Mouse (Mus musculus) heart, adult 2 months (tissue): ENCODE measurements at regions not wholly inside any gene's neighbourhood (a gene's known extent, or its start where the extent isn't known, plus 50 kb on each side); places are given as distances from the start of the nearest gene placed in this dataset.

ENCODE experiments used
- DNase-seq, 2 experiments: peaks; one replicate each; pipeline ENCODE4 v3.0.0; 2021
- H3K27ac ChIP-seq: fragments of 200-600 bp; 2 replicates; pipeline ENCODE4 v1.8.1; 2022
- H3K27me3 ChIP-seq: fragments of 200-500 bp; 2 replicates; pipeline ENCODE4 v1.6.1; 2012; ENCODE audit warnings: mild to moderate bottlenecking, low read length, inconsistent platforms, mixed read lengths; ENCODE audit not compliant: control insufficient read depth, insufficient read depth
- H3K36me3 ChIP-seq: fragments of 200-500 bp; 2 replicates; pipeline ENCODE4 v1.6.1; 2012; ENCODE audit warnings: low read length, inconsistent platforms; ENCODE audit not compliant: control insufficient read depth, insufficient read depth
- H3K4me1 ChIP-seq: fragments of 200-500 bp; 2 replicates; pipeline ENCODE4 v1.6.1; 2011; ENCODE audit warnings: low read length; ENCODE audit not compliant: control insufficient read depth, insufficient read depth
- H3K4me3 ChIP-seq: fragments of 200-600 bp; 2 replicates; pipeline ENCODE4 v1.8.1; 2022
- H3K79me2 ChIP-seq: fragments of 200-500 bp; replicated peaks from 2 replicates; pipeline ENCODE4 v1.6.1; 2012; ENCODE audit warnings: mild to moderate bottlenecking, inconsistent platforms, low read length, moderate library complexity, mixed read lengths; ENCODE audit not compliant: control insufficient read depth, insufficient read depth
- H3K9ac ChIP-seq: fragments of 200-500 bp; 2 replicates; pipeline ENCODE4 v1.6.1; 2012; ENCODE audit warnings: low read depth, mild to moderate bottlenecking, control low read depth, inconsistent platforms, low read length, mixed read lengths
- CTCF ChIP-seq: fragments of 200-600 bp; IDR thresholded peaks from 2 replicates; pipeline ENCODE4 v1.8.1; 2022; ENCODE audit warnings: antibody characterized with exemption, mild to moderate bottlenecking, moderate library complexity
- EP300 ChIP-seq: fragments of 200-500 bp; IDR thresholded peaks from 2 replicates; pipeline ENCODE4 v1.6.1; 2011; ENCODE audit warnings: low read depth, low read length, control low read depth; ENCODE audit not compliant: insufficient read depth
- POLR2A ChIP-seq: fragments of 200-500 bp; IDR thresholded peaks from 2 replicates; pipeline ENCODE4 v1.6.1; 2011; ENCODE audit warnings: mild to moderate bottlenecking, low read depth, low read length, control low read depth; ENCODE audit not compliant: insufficient read depth
- WGBS: fragments of 180-500 bp; shearing (Covaris S2); methylation state at CpG from one replicate; pipeline ENCODE4 v1.1.7; 2018; 5-methylcytosine and 5-hydroxymethylcytosine counted together
- intact Hi-C: fragments of 180-260 bp; cut with DNase I; formaldehyde crosslinking; loops from one replicate; pipeline ENCODE4 v1.15.1; 2025

DNA sequence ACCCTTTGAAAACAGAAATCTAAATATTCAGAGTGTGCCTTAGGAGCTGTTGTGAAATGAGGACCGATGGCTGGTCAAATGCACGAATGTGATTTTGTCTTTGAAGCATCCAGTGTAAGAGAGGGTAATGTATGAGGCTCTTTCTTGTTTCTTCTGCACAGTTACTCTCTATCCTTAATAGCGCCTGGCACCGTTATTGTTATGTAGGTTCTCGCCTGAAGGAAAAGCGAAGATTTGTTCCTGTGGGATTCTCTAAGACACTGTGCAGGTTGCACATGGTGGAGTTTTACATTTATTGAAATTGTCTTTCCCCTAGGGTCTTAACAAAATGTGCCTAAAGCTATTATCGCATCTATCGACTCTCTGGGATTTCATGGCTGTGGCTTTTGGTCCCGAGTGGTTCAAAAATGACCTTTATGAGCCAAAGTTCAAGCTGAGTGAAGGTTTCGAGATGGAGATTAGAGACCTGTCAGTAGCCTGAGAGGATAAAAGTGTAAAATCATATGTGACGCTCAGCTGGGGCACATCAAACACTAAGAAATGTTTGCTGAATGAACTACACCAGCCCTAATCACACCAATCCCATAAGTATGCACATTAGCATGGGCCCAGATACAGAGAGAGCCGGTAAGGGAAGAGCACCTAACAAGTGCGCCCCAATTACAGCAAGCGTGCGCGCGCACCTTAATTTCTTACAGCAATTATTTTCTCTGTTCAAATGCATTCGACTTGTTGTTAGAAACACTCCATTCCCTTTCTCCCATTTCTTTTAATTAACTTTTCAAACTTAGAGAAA is 562.5 kb upstream of the Pitx2 start:
- Histone ChIP-seq H3K9ac (no peak overlapping the region), H3K27me3 (no peaks in the 10 kb centered on the region), H3K4me3 (no peak overlapping the region), H3K79me2 (no peaks in the 10 kb centered on the region), H3K27ac (no peak overlapping the region), H3K4me1 (no peaks in the 10 kb centered on the region), H3K36me3 (no peaks in the 10 kb centered on the region)
- 78% methylated on average over 18 of the region's 18 CpGs for WGBS
- intact Hi-C loops, result no loop called here
- no peak for TF ChIP-seq CTCF
- no peak for TF ChIP-seq EP300
- no peak for TF ChIP-seq POLR2A
- no peak for DNase-seq

DNA sequence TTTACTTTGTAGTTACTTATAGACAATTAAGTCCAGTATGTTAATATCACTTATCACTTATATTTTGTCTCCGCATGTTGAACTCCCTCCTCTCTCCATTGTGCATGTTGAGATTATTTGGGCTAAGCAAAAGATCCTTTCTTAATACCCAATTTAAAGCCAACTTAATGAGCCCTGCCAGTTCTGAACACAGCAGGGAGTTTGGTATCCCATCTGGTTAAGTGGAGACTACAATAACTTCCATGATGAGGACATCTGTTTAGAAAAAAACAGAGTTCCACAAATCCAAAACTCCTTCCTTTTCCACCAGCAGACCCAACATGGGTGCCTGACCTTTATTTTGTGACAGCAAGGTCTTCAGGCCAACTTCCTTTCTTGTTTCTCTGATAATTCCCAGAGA is 572.0 kb upstream of the Pitx2 start:
- intact Hi-C loops, result no loop called here
- no peak overlapping the region for H3K4me3 ChIP-seq
- TF ChIP-seq CTCF, result no peak
- H3K27me3 ChIP-seq, result no peaks in the 10 kb centered on the region
- 83% methylated on average over 1 of the region's 1 CpGs for WGBS
- no peaks in the 10 kb centered on the region for H3K36me3 ChIP-seq
- no peaks in the 10 kb centered on the region for H3K4me1 ChIP-seq
- no peak for DNase-seq
- H3K9ac ChIP-seq, result no peak overlapping the region
- no peaks in the 10 kb centered on the region for H3K79me2 ChIP-seq
- H3K27ac ChIP-seq, result no peak overlapping the region

- no peaks in the 10 kb centered on the region for H3K36me3 ChIP-seq
- intact Hi-C loops, result no loop called here
- 76% methylated on average over 6 of the region's 6 CpGs for WGBS
- no peaks in the 10 kb centered on the region for H3K79me2 ChIP-seq
- no peak for DNase-seq
- no peak overlapping the region for H3K27ac ChIP-seq
- no peak overlapping the region for H3K4me3 ChIP-seq
- H3K9ac ChIP-seq, result no peak overlapping the region
- TF ChIP-seq POLR2A, result no peak
- TF ChIP-seq CTCF, result no peak
- no peak for TF ChIP-seq EP300
- no peaks in the 10 kb centered on the region for H3K4me1 ChIP-seq
- no peaks in the 10 kb centered on the region for H3K27me3 ChIP-seq
Measured at GRCm38 (mm10) chr3:128616675-128617074, 583.0 kb upstream of the Pitx2 start.

- Histone ChIP-seq H3K27me3 (no peaks in the 10 kb centered on the region), H3K4me1 (no peaks in the 10 kb centered on the region), H3K27ac (no peak overlapping the region), H3K79me2 (no peaks in the 10 kb centered on the region), H3K4me3 (no peak overlapping the region), H3K36me3 (no peaks in the 10 kb centered on the region), H3K9ac (no peak overlapping the region)
- intact Hi-C loops, result no loop called here
- 83% methylated on average over 9 of the region's 9 CpGs for WGBS
- DNase-seq, result no peak
- TF ChIP-seq CTCF, result no peak
- TF ChIP-seq EP300, result no peak
- no peak for TF ChIP-seq POLR2A
Measured at GRCm38 (mm10) chr3:128613657-128614056, 586.0 kb upstream of the Pitx2 start.

DNA sequence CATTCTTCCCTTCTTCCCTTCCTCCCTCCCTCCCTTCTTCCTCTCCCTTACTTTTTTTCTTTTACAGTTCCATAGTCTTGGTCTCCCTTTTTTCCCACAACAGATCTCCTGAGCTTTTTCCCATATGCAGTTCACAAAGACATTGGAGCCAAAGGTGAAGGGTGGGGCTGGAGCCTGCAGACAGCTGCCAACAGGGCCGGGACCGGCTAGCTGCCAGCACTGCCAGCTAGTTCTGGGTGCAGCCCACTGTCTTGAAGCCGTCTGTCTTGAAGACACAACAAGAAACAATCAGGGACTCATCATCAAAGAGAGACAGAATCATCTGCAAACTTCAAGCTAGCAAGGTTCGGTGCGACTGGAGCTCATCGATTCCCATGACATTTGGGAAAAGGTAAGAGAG is 588.9 kb upstream of the Pitx2 start:
- no peak for DNase-seq
- Histone ChIP-seq H3K27ac (no peak overlapping the region), H3K9ac (no peak overlapping the region), H3K4me3 (no peak overlapping the region), H3K36me3 (no peaks in the 10 kb centered on the region), H3K4me1 (no peaks in the 10 kb centered on the region), H3K79me2 (no peaks in the 10 kb centered on the region), H3K27me3 (no peaks in the 10 kb centered on the region)
- 74% methylated on average over 6 of the region's 6 CpGs for WGBS
- intact Hi-C loops, result no loop called here
- TF ChIP-seq EP300, result no peak
- no peak for TF ChIP-seq POLR2A
- TF ChIP-seq CTCF, result no peak

- Histone ChIP-seq H3K27me3 (no peaks in the 10 kb centered on the region), H3K9ac (no peak overlapping the region), H3K36me3 (no peaks in the 10 kb centered on the region), H3K27ac (no peak overlapping the region), H3K4me3 (no peak overlapping the region), H3K4me1 (no peaks in the 10 kb centered on the region), H3K79me2 (no peaks in the 10 kb centered on the region)
- intact Hi-C loops, result no loop called here
- DNase-seq, result no peak
- WGBS, result 31% methylated on average over 3 of the region's 3 CpGs
- TF ChIP-seq CTCF (no peak), POLR2A (no peak), EP300 (no peak)
Measured at GRCm38 (mm10) chr3:128608694-128609093, 591.0 kb upstream of the Pitx2 start.
